Mouse (Mus musculus): ENCODE results near the gene Mospd3.

Gene Mospd3

GRCm38 (mm10) chr5:137600619-137601364, at the start of gene Mospd3:
Mospd3 (minus strand) TSS chr5:137601058.
- peak; percentile 96 for ATAC-seq (ENCODE audit: insufficient number of reproducible peaks, low FRiP score, low TSS enrichment)

GRCm38 (mm10) chr5:137649669-137650571, 49.1 kb upstream of the Mospd3 start:
- no peak for ATAC-seq (ENCODE audit: insufficient number of reproducible peaks, low FRiP score, low TSS enrichment)

- no peak for ATAC-seq (ENCODE audit: insufficient number of reproducible peaks, low FRiP score, low TSS enrichment)
These were observed 48.4 kb upstream of the Mospd3 start for GRCm38 (mm10) chr5:137649251-137649650.

GRCm38 (mm10) chr5:137647827-137648601, 47.2 kb upstream of the Mospd3 start:
- no peak for ATAC-seq (ENCODE audit: insufficient number of reproducible peaks, low FRiP score, low TSS enrichment)

GRCm38 (mm10) chr5:137645652-137646091, 44.8 kb upstream of the Mospd3 start, which contains the start of gene Irs3:
Irs3 (minus strand) TSS chr5:137645714.
- no peak for ATAC-seq (ENCODE audit: insufficient number of reproducible peaks, low FRiP score, low TSS enrichment)

- ATAC-seq (ENCODE audit: insufficient number of reproducible peaks, low FRiP score, low TSS enrichment), result no peak
These were observed 44.3 kb upstream of the Mospd3 start for GRCm38 (mm10) chr5:137645091-137645651.

- ATAC-seq (ENCODE audit: insufficient number of reproducible peaks, low FRiP score, low TSS enrichment), result no peak
These were observed 43.6 kb upstream of the Mospd3 start for GRCm38 (mm10) chr5:137644484-137644883.

- ATAC-seq (ENCODE audit: insufficient number of reproducible peaks, low FRiP score, low TSS enrichment), result no peak
These were observed 42.0 kb upstream of the Mospd3 start for GRCm38 (mm10) chr5:137642886-137643285.

- no peak for ATAC-seq (ENCODE audit: insufficient number of reproducible peaks, low FRiP score, low TSS enrichment)
These were observed 40.2 kb upstream of the Mospd3 start, which contains the start of gene Sap25 for GRCm38 (mm10) chr5:137641054-137641453. Sap25 (plus strand) TSS chr5:137641334.

- no peak for ATAC-seq (ENCODE audit: insufficient number of reproducible peaks, low FRiP score, low TSS enrichment)
These were observed 38.6 kb upstream of the Mospd3 start for GRCm38 (mm10) chr5:137639472-137639871.

- no peak for ATAC-seq (ENCODE audit: insufficient number of reproducible peaks, low FRiP score, low TSS enrichment)
These were observed 32.7 kb upstream of the Mospd3 start for GRCm38 (mm10) chr5:137633397-137634084.

- ATAC-seq (ENCODE audit: insufficient number of reproducible peaks, low FRiP score, low TSS enrichment), result no peak
These were observed 30.7 kb upstream of the Mospd3 start for GRCm38 (mm10) chr5:137631591-137631990.

GRCm38 (mm10) chr5:137631171-137631570, 30.3 kb upstream of the Mospd3 start:
- ATAC-seq (ENCODE audit: insufficient number of reproducible peaks, low FRiP score, low TSS enrichment), result no peak

GRCm38 (mm10) chr5:137630602-137631001, 29.7 kb upstream of the Mospd3 start:
- ATAC-seq (ENCODE audit: insufficient number of reproducible peaks, low FRiP score, low TSS enrichment), result no peak

GRCm38 (mm10) chr5:137629906-137630545, 29.2 kb upstream of the Mospd3 start:
- ATAC-seq (ENCODE audit: insufficient number of reproducible peaks, low FRiP score, low TSS enrichment), result no peak

GRCm38 (mm10) chr5:137629306-137629721, 28.5 kb upstream of the Mospd3 start:
- ATAC-seq (ENCODE audit: insufficient number of reproducible peaks, low FRiP score, low TSS enrichment), result peak; percentile 1; the same call in 1 of the 2 replicates

GRCm38 (mm10) chr5:137628498-137629305, 27.8 kb upstream of the Mospd3 start, which contains the start of the genes Fbxo24, Lrch4 and Gm20605:
Fbxo24 (minus strand) TSS chr5:137629002.
Lrch4 (plus strand) TSS chr5:137629121.
Gm20605 (plus strand) TSS chr5:137629175.
- ATAC-seq (ENCODE audit: insufficient number of reproducible peaks, low FRiP score, low TSS enrichment), result peak; percentile 98

GRCm38 (mm10) chr5:137627991-137628390, 27.1 kb upstream of the Mospd3 start:
- no peak for ATAC-seq (ENCODE audit: insufficient number of reproducible peaks, low FRiP score, low TSS enrichment)
